Comparison of ENCODE assay signal across 24 mouse cellular contexts in the genomic region with DNA sequence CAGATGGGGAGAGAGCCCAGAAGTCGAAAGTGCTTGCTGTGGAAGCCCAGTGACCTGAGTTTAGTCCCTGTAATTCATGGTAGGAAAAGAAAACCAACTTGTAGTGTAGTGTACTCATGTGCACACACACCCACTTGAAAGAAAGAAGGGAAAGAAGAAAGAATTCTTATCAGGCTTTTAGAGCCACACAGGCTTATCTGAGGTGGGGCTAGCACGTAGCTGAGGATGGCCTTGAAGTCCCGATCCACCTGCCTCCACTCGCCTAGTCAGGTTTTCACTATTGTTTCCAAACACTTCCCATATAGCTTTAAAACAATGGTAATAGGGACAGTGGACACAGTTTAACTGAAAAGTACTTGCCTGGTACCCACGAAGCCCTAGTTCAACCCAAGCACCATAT. TPM values are rescaled to one million over a fixed set of nuclear protein-coding genes. Genes with fewer than 3 reads are reported as not detected.
DNase-seq lines count a peak whose midpoint lies in the region; ATAC-seq and TF ChIP-seq lines count a peak whose summit lies in the region.
"Had no signal": no experiment of that assay in that cellular context is flagged by ENCODE, and none has a peak within 500 bp of the region (broad histone marks: within the 10 kb centered on the region; RNA-seq: fewer than 3 reads in every experiment).

No protein-coding gene starts in this region.

- no peak for TF ChIP-seq CTCF in heart, postnatal 0 days (IDR thresholded peaks at IDR 0.05; ENCODE audit: low read depth)
- no peak for TF ChIP-seq CTCF in thymus, adult 2 months (IDR thresholded peaks at IDR 0.05; ENCODE audit: borderline replicate concordance, control insufficient read depth, extremely low read depth, insufficient read depth, low read length, poor library complexity)

- WGBS in heart, postnatal 0 days: 58% methylated on average over 5 of the region's 5 CpGs
- WGBS in midbrain, embryonic 11.5 days: 87% methylated on average over 5 of the region's 5 CpGs
- 89% methylated on average over 5 of the region's 5 CpGs for WGBS in midbrain, embryonic 10.5 days
- WGBS in thymus, adult 2 months: 14% methylated on average over 5 of the region's 5 CpGs

- H3K9ac ChIP-seq in heart, postnatal 0 days (replicated peaks; ENCODE audit: low read depth, low read length): no peak overlapping the region
- H3K9ac ChIP-seq in midbrain, embryonic 11.5 days (ENCODE audit: low read length): no peak overlapping the region
- H3K9ac ChIP-seq: embryonic facial prominence, embryonic 13.5 days; embryonic facial prominence, embryonic 15.5 days; forebrain, embryonic 12.5 days had no signal

- H3K36me3 ChIP-seq in heart, postnatal 0 days (replicated peaks; ENCODE audit: control insufficient read depth, insufficient read depth, low read length): no peaks in the 10 kb centered on the region
- H3K36me3 ChIP-seq in midbrain, embryonic 11.5 days (ENCODE audit: control insufficient read depth, insufficient read depth, low read length): no peaks in the 10 kb centered on the region
- no peaks in the 10 kb centered on the region for H3K36me3 ChIP-seq in midbrain, embryonic 10.5 days
- no peaks in the 10 kb centered on the region for H3K36me3 ChIP-seq in thymus, adult 2 months (ENCODE audit: control insufficient read depth, insufficient read depth, low read length)
- H3K36me3 ChIP-seq: embryonic facial prominence, embryonic 13.5 days; embryonic facial prominence, embryonic 15.5 days; forebrain, embryonic 10.5 days; forebrain, embryonic 12.5 days had no signal

- no peak for ATAC-seq in heart, postnatal 0 days (ENCODE audit: insufficient read depth, low read depth)
- ATAC-seq in midbrain, embryonic 11.5 days (ENCODE audit: low FRiP score): no peak
- ATAC-seq: forebrain, embryonic 14.5 days had no signal

- no peaks in the 10 kb centered on the region for H3K27me3 ChIP-seq in heart, postnatal 0 days (ENCODE audit: control insufficient read depth, insufficient read depth, low read length)
- no peaks in the 10 kb centered on the region for H3K27me3 ChIP-seq in midbrain, embryonic 11.5 days (ENCODE audit: control insufficient read depth, insufficient read depth, low read length)
- H3K27me3 ChIP-seq in midbrain, embryonic 10.5 days (ENCODE audit: low read depth, poor library complexity, severe bottlenecking): no peaks in the 10 kb centered on the region
- no peaks in the 10 kb centered on the region for H3K27me3 ChIP-seq in thymus, adult 2 months (ENCODE audit: control insufficient read depth, insufficient read depth, low read length)
- H3K27me3 ChIP-seq: embryonic facial prominence, embryonic 13.5 days; forebrain, embryonic 12.5 days had no signal

- no peak overlapping the region for H3K4me2 ChIP-seq in heart, postnatal 0 days (ENCODE audit: low read depth, low read length)
- no peak overlapping the region for H3K4me2 ChIP-seq in midbrain, embryonic 11.5 days
- H3K4me2 ChIP-seq: embryonic facial prominence, embryonic 13.5 days; embryonic facial prominence, embryonic 15.5 days; forebrain, embryonic 12.5 days had no signal

- H3K27ac ChIP-seq in heart, postnatal 0 days (ENCODE audit: low read depth): peak overlapping the region; percentile 11; the same call in 1 of the 2 replicates
- H3K27ac ChIP-seq in midbrain, embryonic 11.5 days (ENCODE audit: low read depth, low read length): no peak overlapping the region
- no peak overlapping the region for H3K27ac ChIP-seq in midbrain, embryonic 10.5 days (replicated peaks)
- peak overlapping the region; percentile 99 for H3K27ac ChIP-seq in thymus, adult 2 months (ENCODE audit: control insufficient read depth, insufficient read depth, low read length)
- H3K27ac ChIP-seq: embryonic facial prominence, embryonic 13.5 days; forebrain, embryonic 10.5 days; forebrain, embryonic 12.5 days had no signal

- no peak for DNase-seq in heart, postnatal 0 days (ENCODE audit: low spot score)
- no peak for DNase-seq in heart, postnatal 14 days
- DNase-seq in midbrain, embryonic 11.5 days (ENCODE audit: low spot score, missing footprints): peak; percentile 35
- DNase-seq in midbrain, embryonic 10.5 days (ENCODE audit: low spot score): no peak
- no peak for DNase-seq in thymus, adult 2 months
- no peak for DNase-seq in thymus, postnatal 0 days (ENCODE audit: low spot score)
- no peak for DNase-seq in lung, postnatal 36 days
- DNase-seq: adrenal gland, adult 2 months; adrenal gland, postnatal 10 days; adrenal gland, postnatal 25 days; cerebellum, adult 11 months; cerebellum, adult 18-20 months; cerebellum, adult 8-10 months; cerebellum, adult 9-11 months; cerebellum, postnatal 14 days; cerebellum, postnatal 36 days; embryo, embryonic 11 days had no signal

- H3K4me1 ChIP-seq in heart, postnatal 0 days (ENCODE audit: control insufficient read depth, insufficient read depth): no peaks in the 10 kb centered on the region
- H3K4me1 ChIP-seq in midbrain, embryonic 11.5 days (ENCODE audit: control insufficient read depth, insufficient read depth, low read length): no peaks in the 10 kb centered on the region
- no peaks in the 10 kb centered on the region for H3K4me1 ChIP-seq in midbrain, embryonic 10.5 days
- H3K4me1 ChIP-seq in thymus, adult 2 months (replicated peaks; ENCODE audit: control insufficient read depth, insufficient read depth, low read length): peaks cover 53% of the 10 kb centered on the region

- TF ChIP-seq POLR2A in thymus, adult 2 months (IDR thresholded peaks at IDR 0.05; ENCODE audit: control insufficient read depth, extremely low read depth, insufficient read depth, low read length, poor library complexity): no peak

- no peak overlapping the region for H3K4me3 ChIP-seq in heart, postnatal 0 days (ENCODE audit: low read depth, low read length)
- no peak overlapping the region for H3K4me3 ChIP-seq in midbrain, embryonic 11.5 days (ENCODE audit: low read depth, low read length)
- no peak overlapping the region for H3K4me3 ChIP-seq in midbrain, embryonic 10.5 days
- H3K4me3 ChIP-seq in thymus, adult 2 months (ENCODE audit: control insufficient read depth, insufficient read depth, low read length): no peak overlapping the region
- H3K4me3 ChIP-seq: embryonic facial prominence, embryonic 13.5 days; embryonic facial prominence, embryonic 15.5 days; erythroblast, embryonic 14.5 days; forebrain, embryonic 10.5 days; forebrain, embryonic 12.5 days had no signal

- TF ChIP-seq EP300 in heart, postnatal 0 days (IDR thresholded peaks at IDR 0.05; ENCODE audit: low read depth): no peak

- intact Hi-C loops in heart, postnatal 14 days (cut with DNase I): no loop called here

- no peaks in the 10 kb centered on the region for H3K9me3 ChIP-seq in heart, postnatal 0 days (replicated peaks; ENCODE audit: control insufficient read depth, low read length)
- H3K9me3 ChIP-seq in midbrain, embryonic 11.5 days (ENCODE audit: control insufficient read depth, low read length): no peaks in the 10 kb centered on the region
- no peaks in the 10 kb centered on the region for H3K9me3 ChIP-seq in midbrain, embryonic 10.5 days (replicated peaks)
- H3K9me3 ChIP-seq: embryonic facial prominence, embryonic 13.5 days; embryonic facial prominence, embryonic 15.5 days; forebrain, embryonic 10.5 days; forebrain, embryonic 12.5 days had no signal

RNA-seq across cellular contexts. Expression of a gene that starts 31.5 kb away (rescaled TPM):
- 6.3 and 12.5 TPM in 2 replicates for total RNA-seq in heart, postnatal 0 days (2014; rRNA removed; ENCODE audit: low replicate concordance)
- 3.6 and 4.4 TPM in 2 replicates for polyA plus RNA-seq in heart, postnatal 0 days (2015; fragmentation: Nextera tagmentation; extraction: Ambion mirVana)
- total RNA-seq in heart, postnatal 14 days (2021): 10 to 100 TPM; 27.1 to 57.0 TPM
- polyA plus RNA-seq in midbrain, embryonic 11.5 days (2014; fragmentation: Nextera tagmentation; extraction: Ambion mirVana): not detected in 2 replicates
- polyA plus RNA-seq in midbrain, embryonic 10.5 days (2016; fragmentation: Nextera tagmentation; extraction: Ambion mirVana): not detected in 2 replicates
- polyA plus RNA-seq in thymus, adult 2 months (2012; rRNA removed): 3,068 and 3,478 TPM in 2 replicates
- 415 and 436 TPM in 2 replicates for polyA plus RNA-seq in thymus, postnatal 0 days (2015; fragmentation: Nextera tagmentation; extraction: Ambion mirVana)
- polyA plus RNA-seq: C2C12; erythroblast, embryonic 14.5 days; forebrain, embryonic 10.5 days; forebrain, embryonic 12.5 days had no signal

RNA-seq across cellular contexts. Expression of a gene that starts 55.2 kb away (rescaled TPM):
- 44.9 and 48.6 TPM in 2 replicates for total RNA-seq in heart, postnatal 0 days (2014; rRNA removed; ENCODE audit: low replicate concordance)
- polyA plus RNA-seq in heart, postnatal 0 days (2015; fragmentation: Nextera tagmentation; extraction: Ambion mirVana): 114 and 121 TPM in 2 replicates
- 100 to 1,000 TPM; 149 to 157 TPM for total RNA-seq in heart, postnatal 14 days (2021)
- 7.3 and 9.7 TPM in 2 replicates for polyA plus RNA-seq in midbrain, embryonic 11.5 days (2014; fragmentation: Nextera tagmentation; extraction: Ambion mirVana)
- 11.3 and 16.5 TPM in 2 replicates for polyA plus RNA-seq in midbrain, embryonic 10.5 days (2016; fragmentation: Nextera tagmentation; extraction: Ambion mirVana)
- 4.5 and 6.8 TPM in 2 replicates for polyA plus RNA-seq in thymus, adult 2 months (2012; rRNA removed)
- polyA plus RNA-seq in thymus, postnatal 0 days (2015; fragmentation: Nextera tagmentation; extraction: Ambion mirVana): 7.4 and 13.1 TPM in 2 replicates
- polyA plus RNA-seq: erythroblast, embryonic 14.5 days had no signal

Comparison
In these comparisons a context has a peak if more than half of its experiments do, and no peak if none do; other contexts are left out.
1. H3K27ac ChIP-seq: peak in heart, postnatal 0 days (single experiment) and thymus, adult 2 months (single experiment); none in midbrain, embryonic 11.5 days (single experiment) and midbrain, embryonic 10.5 days (single experiment).
2. RNA of a gene that starts 31.5 kb away (polyA plus RNA-seq): 3,068 to 3,478 TPM in thymus, adult 2 months and 415 to 436 TPM in thymus, postnatal 0 days; 3.6 to 4.4 TPM in heart, postnatal 0 days, not detected in midbrain, embryonic 11.5 days and not detected in midbrain, embryonic 10.5 days; every median in the first group is over 10 times any median in the second.